Mouse (Mus musculus) lung, postnatal 4 days (tissue): ENCODE data around the gene Dcbld2.

ENCODE experiments used
- DNase-seq, 2 experiments: peaks; one replicate each; pipeline ENCODE4 v3.0.0; 2021

Dcbld2 gene

DNA sequence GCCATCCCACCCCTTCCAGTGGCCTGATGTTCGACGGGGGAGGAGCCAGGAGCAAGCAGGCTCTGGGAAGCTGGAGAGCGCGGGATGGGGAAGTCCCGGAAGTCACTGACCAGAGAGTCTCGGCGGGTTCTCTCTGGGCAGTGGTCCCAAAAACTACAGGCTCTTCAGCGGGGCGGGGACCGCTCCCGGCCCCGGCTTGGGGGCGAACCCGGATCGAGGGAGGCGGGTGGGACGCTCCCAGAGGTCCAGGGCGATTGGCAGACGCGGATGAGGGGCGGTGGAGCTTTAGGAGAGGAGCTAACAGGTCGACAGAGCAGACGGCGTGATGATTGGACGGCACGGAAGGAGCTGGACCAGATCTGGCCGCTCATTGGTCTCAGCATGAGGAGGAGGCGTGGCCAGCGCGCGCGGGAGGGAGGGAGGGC, at the start of gene Dcbld2:
Dcbld2 (plus strand) TSS at position 382 of the 425 bp plus-strand sequence.
- DNase-seq = peak; percentile 96 to 98

GRCm38 (mm10) chr16:58377170-58377569, 31.1 kb upstream of the Dcbld2 start:
- DNase-seq = no peak

GRCm38 (mm10) chr16:58377756-58378503, 30.3 kb upstream of the Dcbld2 start:
- DNase-seq = no peak

- no peak for DNase-seq
Observed at GRCm38 (mm10) chr16:58386241-58386757, 21.9 kb upstream of the Dcbld2 start.

GRCm38 (mm10) chr16:58389143-58389755, 19.0 kb upstream of the Dcbld2 start:
- no peak for DNase-seq

DNA sequence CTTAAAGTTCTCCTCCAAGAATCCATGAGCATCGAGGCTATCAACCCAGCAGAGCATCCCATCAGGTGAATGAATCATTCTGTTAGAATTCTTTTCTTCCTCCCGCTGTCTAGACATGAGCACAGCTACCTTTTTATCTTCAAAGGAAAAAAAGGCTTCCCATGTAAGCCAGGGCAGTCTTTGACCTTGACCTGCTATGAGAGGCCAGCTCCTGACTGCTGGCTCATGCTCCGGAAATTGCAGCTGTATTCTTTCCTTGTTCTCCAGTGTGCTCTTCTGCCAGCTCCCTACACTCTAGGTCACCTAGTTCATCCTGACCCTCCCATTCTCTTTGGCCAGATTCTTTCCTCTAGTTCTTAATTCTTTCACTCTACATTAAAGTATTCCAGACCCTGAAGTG, 15.2 kb upstream of the Dcbld2 start:
- no peak for DNase-seq

DNA sequence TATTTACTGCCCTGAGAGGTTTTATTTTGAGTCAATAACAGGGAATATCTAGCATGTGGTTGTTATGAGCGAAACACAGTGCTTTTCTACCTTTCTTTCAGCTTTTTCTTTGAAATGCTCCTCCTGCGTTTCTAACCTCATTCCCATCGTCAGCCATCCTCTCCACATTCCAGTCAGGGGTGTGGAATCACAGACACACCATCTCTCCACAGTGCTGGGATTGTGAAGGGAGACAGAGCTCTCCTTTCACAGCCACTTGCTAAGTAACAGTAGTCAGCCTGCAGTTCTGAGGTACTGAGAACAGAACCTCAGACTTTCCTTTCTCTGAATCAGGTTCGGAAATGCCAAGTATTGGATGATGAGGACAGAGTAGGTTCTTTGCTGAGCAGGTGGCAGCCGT, 14.1 kb upstream of the Dcbld2 start:
- DNase-seq = no peak

- DNase-seq = no peak
Observed at GRCm38 (mm10) chr16:58398604-58399003, 9.6 kb upstream of the Dcbld2 start.

- DNase-seq = no peak
Observed at GRCm38 (mm10) chr16:58401079-58401478, 7.2 kb upstream of the Dcbld2 start.

DNA sequence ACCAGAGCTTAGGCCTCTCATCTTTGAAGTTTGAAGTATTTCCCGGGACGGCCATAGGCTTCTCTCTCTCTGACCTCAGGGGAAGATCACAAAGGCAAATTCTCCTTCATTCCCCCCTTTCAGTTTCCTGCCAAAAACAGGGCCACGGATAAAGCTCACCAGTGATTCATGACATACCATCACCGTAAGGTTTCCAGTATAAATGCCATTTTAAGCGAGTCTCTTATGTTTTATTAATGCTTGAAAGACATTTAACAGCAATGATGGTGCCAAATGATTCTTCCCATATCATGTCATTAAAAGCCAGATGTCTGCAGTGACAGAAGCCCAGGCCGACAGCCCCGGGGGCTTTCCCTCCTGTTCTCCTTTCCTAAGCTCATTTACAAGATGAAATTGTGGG, 3.6 kb upstream of the Dcbld2 start:
- no peak for DNase-seq

GRCm38 (mm10) chr16:58405271-58405670, 3.0 kb upstream of the Dcbld2 start:
- DNase-seq = no peak

GRCm38 (mm10) chr16:58408487-58409281, 441 bp downstream of the Dcbld2 start:
- DNase-seq = peak in 1 of 2 experiments; percentile 36

GRCm38 (mm10) chr16:58409825-58410224, 1.6 kb downstream of the Dcbld2 start:
- no peak for DNase-seq

GRCm38 (mm10) chr16:58414801-58415200, 6.6 kb downstream of the Dcbld2 start:
- no peak for DNase-seq

- no peak for DNase-seq
Observed at GRCm38 (mm10) chr16:58415500-58415899, 7.3 kb downstream of the Dcbld2 start.

DNA sequence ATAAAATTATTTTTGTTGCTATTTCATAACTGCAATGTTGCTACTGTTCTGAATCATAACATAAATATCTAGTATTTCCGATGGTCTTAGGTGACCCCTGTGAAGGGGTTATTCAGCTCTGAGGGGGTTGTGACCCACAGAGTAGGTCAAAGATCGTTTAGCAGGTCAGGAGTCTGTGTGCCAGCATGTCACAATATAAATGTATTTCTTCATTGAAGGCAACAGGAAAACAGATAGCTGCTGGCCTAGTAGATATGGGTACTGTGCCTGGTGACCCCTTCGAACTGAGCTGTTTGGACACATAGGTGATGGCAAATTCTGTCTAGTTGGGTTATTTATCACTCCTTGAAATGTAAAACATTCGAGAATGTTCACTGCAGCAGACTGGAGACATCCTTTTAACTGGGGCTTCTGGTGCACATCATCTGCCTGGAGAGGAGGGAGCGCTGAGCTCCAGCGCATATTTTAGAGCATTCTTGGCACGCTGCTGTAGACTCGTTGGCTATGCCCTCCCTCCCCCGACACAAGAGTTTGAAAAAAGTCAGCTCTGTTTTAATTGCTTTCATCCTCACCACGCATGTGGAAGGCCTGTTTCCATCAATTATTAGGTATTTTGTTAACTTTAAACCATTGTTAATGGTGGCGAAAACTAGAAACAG, 13.6 kb downstream of the Dcbld2 start:
- peak; percentile 15 to 49 for DNase-seq

DNA sequence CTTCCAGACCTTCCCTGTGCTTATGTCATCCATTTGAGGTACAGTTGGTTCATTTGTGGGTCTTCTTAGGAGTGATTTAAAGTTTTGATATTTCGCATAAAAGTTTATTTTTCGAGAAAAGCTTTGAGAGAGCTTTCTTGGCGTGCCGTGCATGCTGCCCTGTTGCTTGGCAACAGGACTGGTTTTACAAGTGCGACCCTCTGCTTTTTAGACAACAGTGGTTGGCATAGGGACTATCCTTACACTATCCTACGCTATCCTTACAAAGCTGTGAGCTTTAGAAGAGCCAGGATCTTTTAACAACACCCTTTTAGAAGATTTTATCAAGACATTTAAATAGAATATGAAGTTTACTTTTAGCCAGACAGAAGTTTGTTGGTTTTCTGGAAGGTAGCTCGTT, 22.0 kb downstream of the Dcbld2 start:
- DNase-seq = no peak

GRCm38 (mm10) chr16:58432384-58432783, 24.1 kb downstream of the Dcbld2 start:
- no peak for DNase-seq

GRCm38 (mm10) chr16:58444735-58445134, 36.5 kb downstream of the Dcbld2 start:
- DNase-seq = no peak

GRCm38 (mm10) chr16:58446281-58447259, 38.3 kb downstream of the Dcbld2 start:
- DNase-seq = peak in 1 of 2 experiments; percentile 26

- DNase-seq = no peak
Observed at GRCm38 (mm10) chr16:58449073-58449472, 40.8 kb downstream of the Dcbld2 start.

DNA sequence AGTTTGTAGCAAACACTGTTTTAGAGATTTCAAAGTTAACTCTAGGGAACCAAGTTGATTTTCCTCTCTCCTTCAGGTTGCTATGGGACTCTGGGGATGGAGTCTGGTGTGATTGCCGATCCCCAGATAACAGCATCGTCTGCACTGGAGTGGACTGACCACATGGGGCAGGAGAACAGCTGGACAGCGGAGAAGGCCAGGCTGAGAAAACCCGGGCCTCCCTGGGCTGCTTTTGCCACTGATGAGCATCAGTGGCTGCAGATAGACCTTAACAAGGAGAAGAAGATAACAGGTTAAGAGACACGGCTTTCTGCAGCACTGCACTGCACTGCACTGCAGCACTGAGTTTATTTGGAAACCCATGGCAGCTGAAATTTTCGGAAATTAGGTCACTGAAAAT, 42.4 kb downstream of the Dcbld2 start:
- DNase-seq = no peak
